Mouse (Mus musculus) mouse trophoblast stem cell (cell line): ENCODE results near the gene Flt3l.
"Not testable (repeated sequence)": the region's sequence is repeated elsewhere in the genome, so short reads cannot be mapped to it uniquely, and the experiment has no call there.

Experiments used
- in situ Hi-C, 2 experiments: fragments of 300-500 bp; cut with MseI, MboI; formaldehyde crosslinking; loops; 2 replicates in 1 of 2; 3 replicates in 1 of 2; pipeline ENCODE4 v1.15.1; 2025

The Flt3l gene

DNA sequence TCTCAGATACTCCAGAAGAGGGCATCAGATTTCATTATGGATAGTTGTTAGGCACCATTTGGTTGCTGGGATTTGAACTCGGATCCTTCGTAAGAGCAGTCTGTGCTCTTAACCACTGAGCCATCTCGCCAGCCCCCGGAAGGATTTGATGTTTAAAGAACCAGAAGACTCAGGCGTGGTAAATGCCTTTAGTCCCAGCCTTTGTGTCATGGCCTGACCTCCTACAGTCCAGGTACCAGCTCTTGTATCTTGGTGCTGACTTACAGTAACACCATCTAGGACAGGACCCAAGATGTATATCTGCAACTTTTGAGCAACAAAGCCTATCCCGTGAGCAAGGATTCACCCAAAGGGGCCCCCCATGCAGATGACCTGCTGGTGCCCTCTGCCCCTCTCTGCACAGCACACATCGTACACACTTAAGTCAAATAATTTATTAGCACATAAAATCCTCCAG, 11.1 kb downstream of the Flt3l start:
- in situ Hi-C loops = no loop called here

DNA sequence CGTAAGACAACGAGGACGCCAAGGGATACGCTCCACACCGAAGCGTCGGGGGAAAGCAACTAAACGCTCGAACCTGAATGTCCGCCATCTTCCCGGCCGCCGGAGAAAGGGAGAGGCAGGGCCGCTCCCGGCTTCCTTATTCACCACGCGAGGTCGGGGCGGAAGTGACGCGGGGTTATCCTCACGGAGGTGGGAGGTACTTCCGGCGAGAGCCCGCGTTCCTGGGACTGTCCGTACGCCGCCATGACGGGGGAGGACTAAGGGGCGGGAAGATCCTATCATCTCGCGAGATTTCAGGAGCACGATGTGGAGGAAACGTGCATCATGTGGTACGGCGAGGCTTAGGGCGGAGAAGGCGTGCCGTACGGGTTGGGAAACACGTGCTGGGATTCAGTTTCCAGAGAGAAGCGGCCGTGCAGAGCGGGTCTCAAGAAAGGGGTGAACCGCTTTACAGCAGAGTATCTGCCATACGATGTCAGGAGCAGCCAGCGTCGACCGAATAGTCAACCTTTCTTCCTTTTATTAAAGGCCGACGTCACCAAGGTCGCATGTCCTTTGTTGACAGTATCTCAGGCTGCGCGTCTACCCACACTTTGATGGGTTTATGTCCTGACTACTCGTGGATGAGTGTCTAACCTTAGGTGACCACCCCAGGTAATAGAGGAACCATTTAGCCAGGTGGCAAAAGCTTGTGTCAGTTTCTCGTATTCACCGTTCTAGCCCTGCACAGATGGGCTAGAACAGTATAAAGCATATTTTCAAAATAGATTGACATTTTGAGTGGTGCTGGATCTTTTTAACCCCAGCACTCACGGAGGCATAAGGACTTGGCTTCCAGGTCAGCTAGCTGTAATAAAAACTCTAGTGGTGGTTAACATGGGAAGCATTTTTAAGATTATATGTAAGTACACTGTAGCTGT, 11.7 kb downstream of the Flt3l start, which contains the start of gene Rps11:
Gene Rps11, minus strand, starts transcription at position 216 of the 920 bp plus-strand sequence.
- in situ Hi-C loops = no loop called here

DNA sequence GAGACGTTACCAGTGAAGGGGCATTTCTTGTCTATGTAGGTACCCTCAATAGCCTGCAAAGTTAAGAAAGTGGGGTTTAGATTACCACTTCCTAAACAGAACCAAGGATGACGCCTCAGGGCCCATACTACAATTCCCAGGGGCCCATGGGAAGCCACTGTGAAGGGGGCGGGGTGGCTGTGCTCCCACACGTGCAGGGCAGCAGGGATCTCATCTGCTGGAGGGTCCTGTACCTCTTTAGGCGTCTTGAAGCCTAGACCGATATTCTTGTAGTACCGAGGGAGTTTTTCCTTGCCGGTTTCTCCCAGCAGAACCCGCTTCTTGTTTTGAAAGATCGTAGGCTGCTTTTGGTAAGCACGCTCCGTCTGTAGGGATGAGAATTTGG, 13.1 kb downstream of the Flt3l start:
- in situ Hi-C loops = no loop called here

DNA sequence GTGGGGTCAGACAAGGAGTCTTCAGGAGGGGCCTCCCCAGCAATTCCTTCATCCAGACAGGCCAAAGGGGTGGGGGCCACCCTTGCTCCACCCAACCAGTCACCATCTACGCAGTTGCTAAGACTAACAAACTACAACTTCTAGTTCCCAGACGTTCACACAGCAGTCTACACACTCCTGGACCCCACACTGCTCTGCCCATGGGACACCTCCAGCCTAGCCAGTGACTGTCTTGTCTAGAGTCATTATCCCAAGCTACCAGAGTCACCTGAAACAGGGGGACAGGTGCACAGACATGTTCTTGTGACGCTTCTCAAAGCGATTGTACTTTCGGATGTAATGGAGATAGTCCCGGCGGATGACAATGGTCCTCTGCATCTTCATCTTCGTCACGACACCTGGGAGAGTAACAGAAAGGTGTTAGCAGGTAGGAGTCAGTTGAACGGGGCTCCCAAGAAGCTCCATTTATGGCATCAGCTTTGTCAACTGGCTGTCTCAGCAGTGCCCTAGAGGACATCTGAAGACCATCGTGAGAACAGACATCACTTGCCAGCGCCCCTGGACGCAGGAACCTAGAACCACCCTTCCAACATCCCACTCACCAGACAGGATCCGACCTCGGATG, 13.6 kb downstream of the Flt3l start:
- in situ Hi-C loops = no loop called here

DNA sequence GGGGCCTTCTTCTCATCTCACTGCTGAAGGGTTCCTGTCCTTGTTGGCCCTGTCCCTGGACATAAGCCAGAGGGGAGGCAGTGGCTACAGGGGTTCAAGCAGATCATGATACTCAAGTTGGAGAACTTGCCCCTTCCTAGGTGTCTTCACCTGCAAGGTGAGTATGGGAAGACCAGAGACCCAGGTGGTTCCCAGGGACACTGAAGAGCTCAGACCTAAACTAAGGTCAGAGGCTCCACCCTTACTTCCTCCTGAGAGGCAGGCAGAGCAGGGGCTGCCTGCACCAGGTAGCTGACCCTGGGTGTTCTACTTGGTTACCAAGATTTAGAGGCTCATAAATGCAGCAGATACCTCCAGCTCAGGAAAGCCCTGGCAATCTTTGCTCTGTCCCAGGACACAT, 14.3 kb downstream of the Flt3l start:
- in situ Hi-C loops = no loop called here

- in situ Hi-C loops = no loop called here
Observed at GRCm38 (mm10) chr7:45121404-45121803, 14.8 kb downstream of the Flt3l start.

DNA sequence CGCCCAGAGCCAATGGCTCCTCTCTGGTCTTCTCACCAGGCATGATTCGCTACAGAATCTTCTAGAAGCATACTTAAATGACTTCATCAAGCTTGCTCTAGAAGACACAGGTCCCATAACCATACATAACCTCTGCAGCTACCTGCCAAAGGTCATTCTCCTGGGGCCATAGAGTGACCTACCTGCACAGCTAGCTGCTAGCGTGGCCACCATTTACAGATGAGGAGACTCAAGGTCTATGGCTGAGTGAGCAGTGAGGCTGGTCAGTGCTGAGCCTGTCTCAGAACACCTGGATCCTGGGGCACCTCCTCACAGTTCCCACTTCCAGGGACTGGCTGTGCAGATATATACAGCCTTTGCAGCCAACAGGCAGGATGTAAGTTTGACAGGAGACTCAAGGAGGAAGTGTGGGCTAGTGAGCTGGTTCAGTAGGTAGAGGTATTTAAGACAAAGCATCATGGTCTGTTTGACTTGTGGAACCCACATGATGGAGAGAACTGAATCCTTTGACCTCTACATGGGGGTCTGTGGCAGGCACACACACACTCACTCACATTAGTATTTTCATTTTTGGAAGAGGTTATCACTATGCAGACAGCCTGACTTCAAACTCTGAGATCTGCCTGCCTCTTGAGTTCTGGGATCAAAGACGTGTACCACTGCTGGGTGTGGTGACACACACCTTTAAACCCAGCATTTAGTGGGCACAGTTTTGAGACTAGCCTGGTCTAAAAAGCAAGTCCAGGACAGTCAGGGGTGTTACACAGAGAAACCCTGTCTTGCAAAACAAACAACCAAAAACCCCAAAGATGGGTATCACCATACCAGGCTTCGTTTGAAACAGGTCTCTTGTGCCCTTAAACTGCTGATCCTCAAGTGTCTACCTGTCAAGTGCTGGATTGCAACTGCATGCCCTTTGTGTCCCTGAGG, 16.2 kb downstream of the Flt3l start:
- in situ Hi-C loops = no loop called here

- in situ Hi-C loops = no loop called here
Observed at GRCm38 (mm10) chr7:45118336-45118735, 17.9 kb downstream of the Flt3l start.

DNA sequence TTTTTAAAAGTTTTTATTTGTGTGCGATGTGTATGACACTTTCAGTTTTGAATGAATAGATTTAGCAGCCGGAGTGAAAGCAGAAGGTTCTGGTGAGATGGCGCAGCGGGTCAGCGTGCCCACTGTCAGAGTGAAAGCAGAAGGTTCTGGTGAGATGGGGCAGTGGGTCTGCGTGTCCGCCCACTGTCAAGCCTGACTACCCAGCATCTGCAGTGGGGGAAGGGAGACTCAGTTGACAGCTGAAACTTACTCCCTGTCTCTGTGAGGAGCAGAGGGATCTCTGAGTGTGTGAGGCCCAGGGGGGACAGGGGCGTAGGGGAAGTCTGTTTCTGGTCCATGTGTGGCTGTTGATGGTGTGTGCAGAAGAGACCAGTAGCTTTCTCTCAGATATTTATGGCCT, 18.7 kb downstream of the Flt3l start:
- in situ Hi-C loops = no loop called here

GRCm38 (mm10) chr7:45113476-45113875, 22.8 kb downstream of the Flt3l start:
- in situ Hi-C loops = no loop called here

DNA sequence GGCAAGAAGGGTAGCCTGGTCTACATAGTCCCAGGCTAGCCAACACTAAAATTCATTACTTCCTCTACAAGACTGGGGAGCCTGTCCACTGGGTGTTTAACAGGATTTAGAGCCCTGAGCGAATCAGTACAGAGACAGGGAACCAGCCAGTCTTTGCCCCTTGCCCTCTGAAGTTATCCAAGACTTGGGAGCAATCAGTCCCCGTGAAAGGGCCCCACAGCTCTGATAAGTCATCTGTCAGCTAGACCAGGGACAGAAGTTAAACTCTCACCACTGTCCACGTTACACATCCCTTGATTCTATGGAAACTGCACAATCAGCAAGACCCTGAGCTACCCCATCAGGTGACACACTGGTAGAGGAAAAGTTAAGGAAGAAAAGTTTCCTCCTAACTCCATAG, 23.7 kb downstream of the Flt3l start:
- in situ Hi-C loops = no loop called here

DNA sequence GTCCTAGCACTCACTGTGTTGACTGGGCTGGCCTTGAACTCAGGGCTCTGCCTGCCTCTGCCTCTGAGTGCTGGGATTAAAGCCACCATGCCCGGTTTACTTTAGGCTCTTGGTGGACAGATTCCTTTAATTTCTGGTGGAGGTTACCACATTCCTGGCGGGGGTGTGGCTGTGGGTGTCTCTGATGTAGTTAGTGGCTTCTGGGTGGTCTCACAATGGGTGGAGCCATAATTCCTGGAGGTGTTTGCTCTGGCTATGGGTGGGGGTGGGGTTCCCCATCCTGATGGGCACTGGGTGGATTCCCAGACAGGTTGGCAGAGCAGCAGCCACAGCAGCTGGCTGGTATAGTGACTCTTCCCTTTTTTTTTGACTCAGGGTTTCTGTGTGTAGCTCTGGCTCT, 24.3 kb downstream of the Flt3l start:
- in situ Hi-C loops = no loop called here

DNA sequence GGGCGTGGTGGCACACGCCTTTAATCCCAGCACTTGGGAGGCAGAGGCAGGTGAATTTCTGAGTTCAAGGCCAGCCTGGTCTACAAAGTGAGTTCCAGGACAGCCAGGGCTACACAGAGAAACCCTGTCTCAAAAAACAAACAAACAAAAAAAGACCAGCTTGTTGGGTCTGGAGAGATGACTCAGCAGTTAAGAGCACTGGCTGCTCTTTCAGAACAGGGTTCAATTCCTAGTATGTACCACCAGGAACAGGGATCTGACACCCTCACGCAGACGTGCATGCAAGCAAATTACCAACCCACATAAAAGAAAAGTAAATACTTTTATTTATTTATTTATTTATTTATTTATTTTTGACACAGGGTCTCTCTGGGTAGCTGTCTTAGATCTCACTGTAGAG, 26.1 kb downstream of the Flt3l start:
- in situ Hi-C loops = not testable (repeated sequence)

GRCm38 (mm10) chr7:45107052-45107645, 29.1 kb downstream of the Flt3l start:
- in situ Hi-C loops = no loop called here

DNA sequence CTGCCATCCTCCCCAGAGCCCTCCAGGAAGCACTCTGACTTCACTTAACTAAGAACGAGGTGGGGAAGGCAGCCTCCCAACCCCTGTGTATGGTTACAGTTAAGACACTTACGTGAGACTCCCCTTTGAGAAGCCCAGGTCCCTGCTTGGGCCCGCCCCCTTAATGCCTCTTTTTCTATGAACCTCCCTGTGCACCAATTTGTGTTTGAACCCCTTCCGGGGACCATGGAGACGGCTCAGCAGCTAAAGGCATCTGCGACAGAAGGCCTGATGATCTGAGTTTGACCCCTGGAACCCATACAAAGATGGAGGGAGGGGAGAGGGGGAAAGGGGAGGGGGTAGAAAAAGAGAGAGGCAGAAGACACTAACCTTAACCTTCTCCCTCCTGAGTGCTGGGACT, 29.8 kb downstream of the Flt3l start:
- in situ Hi-C loops = no loop called here

GRCm38 (mm10) chr7:45105491-45105890, 30.7 kb downstream of the Flt3l start:
- in situ Hi-C loops = no loop called here

GRCm38 (mm10) chr7:45104941-45105340, 31.3 kb downstream of the Flt3l start:
- in situ Hi-C loops = no loop called here

DNA sequence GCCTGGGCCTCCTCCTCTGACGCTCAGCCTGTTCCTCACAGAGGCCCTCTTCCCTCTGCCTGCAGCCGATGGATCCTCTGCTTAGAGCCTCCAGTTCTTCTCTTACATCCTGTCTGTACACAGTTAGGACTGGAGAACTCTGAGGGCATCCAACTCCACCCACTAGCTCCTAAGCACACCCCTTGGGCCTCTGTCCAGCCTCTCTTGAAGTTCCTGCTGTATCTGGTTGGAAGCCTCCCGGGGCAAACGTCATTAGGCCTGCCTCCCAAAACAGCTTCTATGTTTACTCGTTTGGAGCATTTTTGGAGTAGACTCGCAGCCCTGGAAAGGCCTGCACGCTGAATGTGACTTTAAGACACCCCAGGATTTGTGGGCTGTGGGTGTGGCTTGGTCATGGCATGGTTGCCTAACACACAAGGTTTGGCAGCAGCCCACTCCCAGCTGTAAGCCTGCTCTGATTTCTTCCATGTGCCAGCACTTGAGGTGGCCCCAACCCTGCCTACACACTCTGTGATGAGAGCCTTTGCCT, 32.5 kb downstream of the Flt3l start, which contains the start of gene Fcgrt:
Gene Fcgrt, minus strand, starts transcription at position 200 of the 529 bp plus-strand sequence.
- in situ Hi-C loops = no loop called here

DNA sequence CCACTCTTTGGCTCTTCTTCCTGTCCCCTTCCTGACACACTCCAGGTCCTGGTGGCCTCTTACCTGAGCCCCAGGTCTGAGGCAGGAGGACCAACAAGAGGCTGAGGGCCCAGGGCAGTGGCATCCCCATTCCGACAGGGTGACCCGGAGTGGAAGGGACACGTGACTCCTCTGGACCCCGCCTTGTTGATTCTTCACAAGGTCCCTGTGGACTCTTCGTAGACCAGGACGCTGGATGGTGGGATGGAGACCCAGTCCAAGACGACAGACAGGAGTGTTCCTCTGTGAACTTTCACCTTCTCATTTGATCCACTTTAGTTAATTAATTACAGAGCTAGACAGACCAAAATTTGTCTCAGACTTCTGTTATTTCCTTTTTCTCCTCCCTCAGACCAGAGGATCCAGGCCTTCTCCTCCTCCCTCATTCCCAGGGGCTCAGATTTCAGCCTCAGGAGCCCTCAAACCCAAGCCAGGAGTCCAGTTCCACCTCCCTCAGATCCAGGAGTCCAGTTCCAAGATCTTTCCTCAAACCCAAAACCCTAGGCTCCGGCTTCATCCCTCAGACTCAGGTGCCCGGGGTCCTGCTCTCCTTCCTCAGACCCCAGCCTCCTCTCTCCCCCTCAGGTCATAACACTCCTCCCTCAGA, 33.2 kb downstream of the Flt3l start:
- in situ Hi-C loops = no loop called here

DNA sequence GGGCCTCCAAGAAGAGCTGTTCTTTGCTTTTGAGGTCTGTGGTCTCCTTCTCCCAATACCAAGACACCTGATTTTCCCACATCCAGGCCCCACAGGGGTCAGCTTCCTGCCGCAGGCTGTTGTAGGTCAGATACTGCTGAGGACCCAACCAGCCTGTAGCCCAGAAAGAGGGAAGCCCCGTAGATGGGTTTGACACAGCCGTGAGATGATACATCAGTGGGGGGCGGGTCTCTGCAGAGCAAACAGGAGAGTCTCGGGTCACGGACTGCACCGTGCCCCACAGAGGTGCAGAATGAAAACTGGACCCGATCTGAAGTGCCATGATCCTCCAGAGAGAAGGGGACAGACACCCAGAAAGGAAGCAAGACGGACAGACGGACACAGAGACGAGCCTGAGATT, 33.8 kb downstream of the Flt3l start:
- in situ Hi-C loops = no loop called here

DNA sequence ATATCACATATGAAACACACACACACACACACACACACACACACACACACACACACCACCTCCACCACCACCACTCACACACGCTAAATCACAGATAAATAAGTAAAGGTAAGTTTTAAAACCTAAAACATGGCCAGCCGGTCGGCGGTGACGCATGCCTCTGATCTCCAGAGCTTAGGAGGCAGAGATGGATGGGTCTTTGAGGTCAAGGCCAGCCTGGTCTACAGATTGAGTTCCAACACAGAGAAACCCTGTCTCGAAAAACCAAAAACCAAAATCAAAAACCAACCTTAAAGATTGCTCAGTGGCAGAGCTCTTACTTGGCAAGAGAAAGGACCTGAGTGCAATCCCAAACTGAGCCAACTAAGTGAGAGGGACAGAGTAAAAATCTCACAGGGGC, 36.2 kb downstream of the Flt3l start:
- in situ Hi-C loops = no loop called here
